In the genomic region with DNA sequence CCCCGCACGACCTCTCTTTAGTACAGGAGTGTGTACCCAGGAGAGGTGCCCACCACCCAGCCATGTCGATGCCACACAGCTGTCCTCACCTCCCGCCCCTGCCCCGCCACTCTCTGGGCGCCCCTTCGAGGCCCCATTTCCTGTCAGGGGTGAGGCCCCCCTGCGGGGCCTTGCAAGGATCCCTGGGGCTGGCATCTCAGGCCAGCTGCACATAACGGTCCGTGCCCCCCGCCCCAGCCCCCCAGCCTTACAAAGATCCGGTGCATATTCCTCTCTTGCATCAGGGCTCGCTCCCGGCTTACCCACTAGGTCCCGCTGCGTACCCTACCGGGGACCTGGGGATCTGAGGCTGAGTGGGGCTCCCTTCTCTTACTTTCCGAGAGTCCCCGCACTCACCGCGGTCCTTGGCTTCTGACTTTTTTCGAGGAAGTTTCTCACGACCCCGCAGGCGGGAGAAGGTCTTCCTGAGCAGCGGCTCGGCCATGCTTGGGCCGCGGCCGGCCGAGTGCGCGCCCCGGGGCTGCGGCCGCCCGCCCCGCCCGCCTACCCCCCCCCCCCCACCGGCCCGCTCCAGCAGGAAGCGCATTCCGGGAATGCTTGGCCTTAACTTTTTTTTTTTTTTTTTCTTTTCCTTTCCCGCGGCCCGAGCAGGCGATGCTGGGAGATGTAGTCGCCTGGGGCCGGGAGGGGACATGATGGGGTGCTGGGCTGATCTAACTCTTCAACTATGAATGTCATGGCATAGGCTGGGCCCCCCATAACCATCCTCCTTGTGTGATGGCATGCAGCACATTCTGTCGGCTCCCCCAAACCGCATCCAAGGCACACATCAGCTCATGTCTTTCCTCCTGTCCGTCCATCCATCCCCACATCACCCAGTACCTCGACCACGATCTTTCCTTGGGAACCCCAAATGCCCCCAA, we compare ENCODE assay signal across 9 mouse cellular contexts. TPM values are rescaled to one million over a fixed set of nuclear protein-coding genes. Genes with fewer than 3 reads are reported as not detected.
DNase-seq lines count a peak whose midpoint lies in the region; ATAC-seq and TF ChIP-seq lines count a peak whose summit lies in the region.
"Had no signal": no experiment of that assay in that cellular context is flagged by ENCODE, and none has a peak within 500 bp of the region (broad histone marks: within the 10 kb centered on the region; RNA-seq: fewer than 3 reads in every experiment).

A gene (minus strand): TSS at position 559 of the 923 bp plus-strand sequence.

- ATAC-seq in embryonic facial prominence, embryonic 11.5 days (replicated peaks; ENCODE audit: insufficient number of reproducible peaks, low FRiP score, low TSS enrichment, low read depth) = peak; percentile 66
- ATAC-seq in heart, embryonic 11.5 days (replicated peaks; ENCODE audit: insufficient number of reproducible peaks, low FRiP score, low TSS enrichment) = peak; percentile 68
- ATAC-seq in lung, postnatal 0 days = peak; percentile 89

- H3K9ac ChIP-seq in embryonic facial prominence, embryonic 11.5 days (replicated peaks; ENCODE audit: low read length) = peak within 1 kb of the TSS; percentile 73
- H3K9ac ChIP-seq in heart, embryonic 11.5 days (ENCODE audit: low read depth, low read length) = peak within 1 kb of the TSS; percentile 93
- H3K9ac ChIP-seq in lung, postnatal 0 days (replicated peaks; ENCODE audit: low read depth) = peak within 1 kb of the TSS; percentile 91

- WGBS in embryonic facial prominence, embryonic 11.5 days = 5% methylated on average over 45 of the region's 54 CpGs
- 2% methylated on average over 49 of the region's 54 CpGs for WGBS in heart, embryonic 11.5 days (ENCODE audit: insufficient replicate concordance)
- 5% methylated on average over 40 of the region's 54 CpGs for WGBS in lung, postnatal 0 days

- TF ChIP-seq CTCF in lung, postnatal 0 days (IDR thresholded peaks at IDR 0.05) = peak; percentile 31

- no peaks in the 10 kb centered on the region for H3K27me3 ChIP-seq in embryonic facial prominence, embryonic 11.5 days (ENCODE audit: control insufficient read depth, insufficient read depth, low read length)
- H3K27me3 ChIP-seq in heart, embryonic 11.5 days (ENCODE audit: control insufficient read depth, insufficient read depth, low read length) = no peaks in the 10 kb centered on the region
- no peaks in the 10 kb centered on the region for H3K27me3 ChIP-seq in lung, postnatal 0 days (replicated peaks; ENCODE audit: insufficient read depth, low read length)

- H3K4me2 ChIP-seq in embryonic facial prominence, embryonic 11.5 days (ENCODE audit: low read depth, low read length) = peak within 1 kb of the TSS; percentile 76
- peak within 1 kb of the TSS; percentile 63 for H3K4me2 ChIP-seq in heart, embryonic 11.5 days
- peak within 1 kb of the TSS; percentile 78 for H3K4me2 ChIP-seq in lung, postnatal 0 days (replicated peaks; ENCODE audit: low read depth, low read length)

- H3K4me3 ChIP-seq in embryonic facial prominence, embryonic 11.5 days (ENCODE audit: low read depth, low read length) = peak within 1 kb of the TSS; percentile 60
- peak within 1 kb of the TSS; percentile 76 for H3K4me3 ChIP-seq in heart, embryonic 11.5 days (ENCODE audit: low read depth, low read length)
- H3K4me3 ChIP-seq in lung, postnatal 0 days (ENCODE audit: low read depth, low read length) = peak within 1 kb of the TSS; percentile 84

- H3K27ac ChIP-seq in embryonic facial prominence, embryonic 11.5 days (replicated peaks; ENCODE audit: low read depth, low read length) = peak within 1 kb of the TSS; percentile 47; the same call in 1 of the 2 replicates
- peak within 1 kb of the TSS; percentile 88 for H3K27ac ChIP-seq in heart, embryonic 11.5 days (ENCODE audit: low read depth, low read length)
- H3K27ac ChIP-seq in lung, postnatal 0 days (ENCODE audit: low read length) = peak within 1 kb of the TSS; percentile 92

- no peaks in the 10 kb centered on the region for H3K4me1 ChIP-seq in embryonic facial prominence, embryonic 11.5 days (ENCODE audit: control insufficient read depth, insufficient read depth, low read length)
- H3K4me1 ChIP-seq in heart, embryonic 11.5 days (ENCODE audit: control insufficient read depth, insufficient read depth, low read length) = peaks cover 7% of the 10 kb centered on the region; the same call in 1 of the 2 replicates
- 0 out of 2 replicates have a peak, but pooled peaks cover 11% of the 10 kb centered on the region for H3K4me1 ChIP-seq in lung, postnatal 0 days (ENCODE audit: insufficient read depth, low read depth, low read length)

- no peak for TF ChIP-seq EP300 in lung, postnatal 0 days (IDR thresholded peaks at IDR 0.05)

- peak; percentile 42 for DNase-seq in cerebellum, adult 9-11 months
- no peak for DNase-seq in cerebellum, adult 8-10 months
- peak; percentile 76 for DNase-seq in embryonic facial prominence, embryonic 11.5 days (ENCODE audit: low spot score)
- DNase-seq in kidney, adult 9 months = peak; percentile 67
- DNase-seq in lung, postnatal 0 days (ENCODE audit: low spot score) = peak; percentile 85
- peak; percentile 50 for DNase-seq in retina, embryonic 14.5 days (ENCODE audit: low spot score)
- no peak for DNase-seq in left cerebral cortex, adult 8-10 months (ENCODE audit: low spot score in 2 of 2)

- no peaks in the 10 kb centered on the region for H3K9me3 ChIP-seq in embryonic facial prominence, embryonic 11.5 days (replicated peaks; ENCODE audit: control insufficient read depth, low read length)
- no peaks in the 10 kb centered on the region for H3K9me3 ChIP-seq in heart, embryonic 11.5 days (replicated peaks; ENCODE audit: control insufficient read depth, low read length)
- H3K9me3 ChIP-seq in lung, postnatal 0 days (ENCODE audit: low read length) = no peaks in the 10 kb centered on the region

- peaks cover 8% of the 10 kb centered on the region for H3K36me3 ChIP-seq in embryonic facial prominence, embryonic 11.5 days (replicated peaks; ENCODE audit: control insufficient read depth, insufficient read depth, low read depth, low read length)
- H3K36me3 ChIP-seq in heart, embryonic 11.5 days (ENCODE audit: control insufficient read depth, insufficient read depth, low read length) = peaks cover 22% of the 10 kb centered on the region
- peaks cover 22% of the 10 kb centered on the region for H3K36me3 ChIP-seq in lung, postnatal 0 days (ENCODE audit: insufficient read depth, low read length)

RNA-seq across cellular contexts. Expression of the gene that starts here (rescaled TPM):
- 13.5 and 17.1 TPM in 2 replicates for polyA plus RNA-seq in embryonic facial prominence, embryonic 11.5 days (2014; fragmentation: Nextera tagmentation; extraction: Ambion mirVana)
- 15.7 and 17.9 TPM in 2 replicates for polyA plus RNA-seq in heart, embryonic 11.5 days (2014; fragmentation: Nextera tagmentation; extraction: Ambion mirVana)
- polyA plus RNA-seq in lung, postnatal 0 days (2015; fragmentation: Nextera tagmentation; extraction: Ambion mirVana) = 16.1 and 17.4 TPM in 2 replicates
- 10 to 100 TPM in 1 of 4 experiments, 1 to 10 TPM in 3; 9.0 to 10.4 (median 9.3) TPM for total RNA-seq in left cerebral cortex, adult 8-10 months (2022)
- total RNA-seq: CH12.LX had no signal

Comparison
In these comparisons a context has a peak if more than half of its experiments do, and no peak if none do; other contexts are left out.
1. DNase-seq: peak in cerebellum, adult 9-11 months (single experiment), embryonic facial prominence, embryonic 11.5 days (single experiment), kidney, adult 9 months (single experiment), lung, postnatal 0 days (single experiment) and retina, embryonic 14.5 days (single experiment); none in cerebellum, adult 8-10 months (single experiment) and left cerebral cortex, adult 8-10 months (0 of 2).
2. Peak in every context shown above with its lines, with median percentiles within 50 percentile points of each other: ATAC-seq, H3K27ac ChIP-seq, H3K4me2 ChIP-seq, H3K4me3 ChIP-seq and H3K9ac ChIP-seq.